Mouse (Mus musculus) forebrain, embryonic 12.5 days (tissue): ENCODE measurements around the gene Gm45837. TPM values are rescaled to one million over a fixed set of nuclear protein-coding genes. Genes with fewer than 3 reads are reported as not detected.
A peak's percentile ranks its signal among the peaks of the same experiment; 100 is the strongest.

Source experiments
- ATAC-seq: fragments of 200-750 bp; cut with Nextera tagmentation; 2 replicates; pipeline ENCODE4 v1.8.0; 2017; ENCODE audit warnings: moderate TSS enrichment; ENCODE audit not compliant: low FRiP score
- H3K27ac ChIP-seq: fragments of 300-500 bp; sonication (generic); 2 replicates; pipeline ENCODE4 v1.5.1; 2016; ENCODE audit warnings: mild to moderate bottlenecking
- H3K27me3 ChIP-seq: fragments of 300-500 bp; sonication (generic); 2 replicates; pipeline ENCODE4 v1.6.1; 2016; ENCODE audit warnings: mild to moderate bottlenecking
- H3K36me3 ChIP-seq: fragments of 300-500 bp; sonication (generic); replicated peaks from 2 replicates; pipeline ENCODE4 v1.6.1; 2016; ENCODE audit warnings: mild to moderate bottlenecking
- H3K4me1 ChIP-seq: fragments of 300-500 bp; sonication (generic); 2 replicates; pipeline ENCODE4 v1.6.1; 2016
- H3K4me2 ChIP-seq: fragments of 300-500 bp; sonication (generic); 2 replicates; pipeline ENCODE4 v1.6.1; 2016; ENCODE audit warnings: mild to moderate bottlenecking, moderate library complexity
- H3K4me3 ChIP-seq: fragments of 300-500 bp; sonication (generic); replicated peaks from 2 replicates; pipeline ENCODE4 v1.5.1; 2016; ENCODE audit warnings: mild to moderate bottlenecking
- H3K9ac ChIP-seq: fragments of 300-500 bp; sonication (generic); 2 replicates; pipeline ENCODE4 v1.6.1; 2016; ENCODE audit warnings: mild to moderate bottlenecking
- H3K9me3 ChIP-seq: fragments of 300-500 bp; sonication (generic); 2 replicates; pipeline ENCODE4 v1.6.1; 2016
- WGBS: fragments of 180-500 bp; shearing (Covaris S2); methylation state at CpG from one replicate; pipeline ENCODE4 v1.1.7; 2016; 5-methylcytosine and 5-hydroxymethylcytosine counted together
- polyA plus RNA-seq: library from polyadenylated mRNA; unstranded; fragments of >200 nt; fragmentation: Nextera tagmentation; extraction: Ambion mirVana; gene quantifications from 2 replicates; pipeline ENCODE4 v1.2.1, GENCODE M21; 2016

Gm45837 gene
- polyA plus RNA-seq, 1 experiment from 2014 or later: not detected

DNA sequence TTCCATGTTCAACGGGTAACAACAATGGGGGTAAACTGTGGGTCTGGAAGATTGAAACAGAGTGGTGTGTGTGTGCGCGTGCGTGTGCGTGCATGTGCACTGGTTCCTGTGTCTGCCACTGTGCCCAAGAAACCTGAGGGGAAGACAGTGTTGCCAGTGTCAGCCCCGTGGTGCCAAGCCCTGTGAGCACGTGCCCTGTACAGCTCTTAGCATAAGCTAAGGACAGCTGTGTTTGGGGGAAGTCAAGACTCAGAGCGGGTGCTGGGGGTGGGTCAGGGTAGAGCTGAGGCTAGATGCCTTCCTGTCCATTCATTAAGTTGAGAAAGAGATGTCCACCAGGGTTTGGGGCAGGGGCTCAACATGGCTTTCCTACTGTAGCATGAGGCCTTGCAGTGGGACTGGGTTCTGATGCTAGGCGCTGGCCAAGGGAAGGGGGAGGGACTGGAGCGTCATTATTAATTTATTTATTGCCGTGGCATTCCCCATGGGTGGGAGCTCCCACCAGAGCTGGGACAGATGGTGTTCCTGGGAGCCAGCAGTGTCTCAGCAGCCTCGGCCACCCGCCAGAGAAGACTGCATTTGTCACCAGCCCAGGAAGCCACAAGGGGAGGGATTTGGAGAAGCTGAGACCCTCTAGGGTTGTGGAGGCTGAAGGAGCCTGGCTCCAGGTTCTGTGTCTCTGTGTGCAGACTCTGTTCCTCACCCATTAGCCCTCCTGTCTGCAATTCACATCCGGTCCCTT, 51.8 kb downstream of the Gm45837 start:
- H3K4me2 ChIP-seq: no peak overlapping the region
- 0 out of 2 replicates have a peak overlapping the region, but pooled peaks have one; percentile 8 for H3K27ac ChIP-seq
- H3K36me3 ChIP-seq: no peaks in the 10 kb centered on the region
- peaks cover 29% of the 10 kb centered on the region for H3K4me1 ChIP-seq
- H3K9me3 ChIP-seq: no peaks in the 10 kb centered on the region
- 79% methylated on average over 14 of the region's 14 CpGs for WGBS
- H3K27me3 ChIP-seq: peaks cover 4% of the 10 kb centered on the region; the same call in 1 of the 2 replicates
- H3K4me3 ChIP-seq: no peak overlapping the region
- ATAC-seq: no peak
- no peak overlapping the region for H3K9ac ChIP-seq

DNA sequence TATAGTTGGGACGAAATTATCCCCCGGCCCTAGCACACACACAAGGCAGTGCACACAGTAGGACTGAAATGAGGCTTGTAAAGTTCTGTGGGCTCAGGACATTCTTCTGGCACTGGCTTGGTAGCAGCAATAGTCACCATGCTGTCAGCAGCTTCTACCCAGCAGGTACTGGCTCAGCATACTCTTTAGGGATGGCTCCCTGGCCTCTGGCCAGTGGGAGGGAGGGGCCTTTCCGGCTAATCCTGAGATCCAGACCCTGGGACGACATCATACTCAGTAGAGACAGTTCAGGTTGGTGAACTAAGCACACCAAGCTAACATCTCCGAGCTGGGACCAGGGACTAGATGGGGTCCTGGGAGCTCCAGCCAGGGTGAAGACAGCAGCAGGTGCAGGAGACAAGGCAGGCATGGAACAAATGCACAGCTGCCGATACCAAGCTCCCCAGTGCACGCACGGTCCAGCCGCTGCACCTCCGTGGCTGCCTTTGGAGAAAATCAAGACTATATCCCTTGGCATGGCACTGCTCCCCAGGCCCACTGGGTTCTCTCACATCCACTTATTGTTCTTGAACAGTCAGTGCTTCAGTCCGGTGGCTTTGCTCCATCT, 53.1 kb downstream of the Gm45837 start:
- Histone ChIP-seq H3K27me3 (no peaks in the 10 kb centered on the region), H3K9me3 (no peaks in the 10 kb centered on the region), H3K36me3 (no peaks in the 10 kb centered on the region), H3K4me2 (no peak overlapping the region), H3K9ac (no peak overlapping the region), H3K4me1 (peaks cover 29% of the 10 kb centered on the region), H3K4me3 (no peak overlapping the region), H3K27ac (no peak overlapping the region)
- no peak for ATAC-seq
- 73% methylated on average over 11 of the region's 11 CpGs for WGBS

DNA sequence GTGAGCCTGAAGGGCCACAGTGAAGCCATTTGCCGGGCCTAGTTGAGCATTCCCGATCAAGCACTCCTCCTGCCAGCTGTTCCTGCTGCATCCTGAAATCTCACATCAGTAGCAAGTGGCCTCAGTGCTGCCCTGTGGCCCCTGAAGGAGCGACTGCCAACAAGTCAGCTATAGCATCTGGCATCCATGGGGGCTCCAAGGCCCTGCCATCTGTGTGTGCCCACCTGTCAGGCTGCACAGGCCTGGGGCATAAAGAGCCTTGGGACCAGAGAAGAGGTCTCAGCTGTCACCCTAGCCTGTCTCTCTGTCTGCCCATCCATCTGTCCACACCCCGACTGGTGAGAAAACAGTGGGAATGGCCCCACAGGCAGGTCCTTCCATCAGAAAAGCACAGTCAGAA, 54.2 kb downstream of the Gm45837 start:
- ATAC-seq: no peak
- Histone ChIP-seq H3K4me3 (no peak overlapping the region), H3K9ac (no peak overlapping the region), H3K4me1 (peaks cover 27% of the 10 kb centered on the region), H3K9me3 (no peaks in the 10 kb centered on the region), H3K27ac (no peak overlapping the region), H3K27me3 (no peaks in the 10 kb centered on the region), H3K36me3 (no peaks in the 10 kb centered on the region), H3K4me2 (no peak overlapping the region)
- WGBS: 82% methylated on average over 4 of the region's 4 CpGs

DNA sequence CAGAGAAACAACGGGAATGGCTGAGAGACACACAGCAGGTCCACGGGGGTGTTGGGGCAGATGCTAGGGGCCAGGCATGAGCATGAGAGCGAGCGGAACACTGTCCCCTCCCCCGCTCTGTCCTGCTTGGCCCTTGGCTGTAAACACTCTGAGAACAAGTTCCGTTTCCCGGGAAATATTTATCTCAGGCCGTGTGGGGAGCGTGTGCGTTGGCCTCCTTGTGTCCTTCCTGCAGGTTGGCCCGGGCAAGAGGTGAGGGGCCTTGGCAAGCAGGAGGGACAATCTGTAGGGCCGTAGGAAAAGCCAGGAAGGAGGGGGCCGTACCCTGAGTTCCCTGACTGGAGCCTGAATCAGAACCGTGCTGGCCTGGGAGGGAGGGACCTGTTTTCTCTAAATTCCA, 54.7 kb downstream of the Gm45837 start:
- Histone ChIP-seq H3K27me3 (no peaks in the 10 kb centered on the region), H3K4me2 (no peak overlapping the region), H3K9me3 (no peaks in the 10 kb centered on the region), H3K9ac (no peak overlapping the region), H3K27ac (no peak overlapping the region), H3K4me3 (no peak overlapping the region), H3K4me1 (peaks cover 23% of the 10 kb centered on the region), H3K36me3 (no peaks in the 10 kb centered on the region)
- ATAC-seq: no peak
- WGBS: 54% methylated on average over 14 of the region's 14 CpGs

DNA sequence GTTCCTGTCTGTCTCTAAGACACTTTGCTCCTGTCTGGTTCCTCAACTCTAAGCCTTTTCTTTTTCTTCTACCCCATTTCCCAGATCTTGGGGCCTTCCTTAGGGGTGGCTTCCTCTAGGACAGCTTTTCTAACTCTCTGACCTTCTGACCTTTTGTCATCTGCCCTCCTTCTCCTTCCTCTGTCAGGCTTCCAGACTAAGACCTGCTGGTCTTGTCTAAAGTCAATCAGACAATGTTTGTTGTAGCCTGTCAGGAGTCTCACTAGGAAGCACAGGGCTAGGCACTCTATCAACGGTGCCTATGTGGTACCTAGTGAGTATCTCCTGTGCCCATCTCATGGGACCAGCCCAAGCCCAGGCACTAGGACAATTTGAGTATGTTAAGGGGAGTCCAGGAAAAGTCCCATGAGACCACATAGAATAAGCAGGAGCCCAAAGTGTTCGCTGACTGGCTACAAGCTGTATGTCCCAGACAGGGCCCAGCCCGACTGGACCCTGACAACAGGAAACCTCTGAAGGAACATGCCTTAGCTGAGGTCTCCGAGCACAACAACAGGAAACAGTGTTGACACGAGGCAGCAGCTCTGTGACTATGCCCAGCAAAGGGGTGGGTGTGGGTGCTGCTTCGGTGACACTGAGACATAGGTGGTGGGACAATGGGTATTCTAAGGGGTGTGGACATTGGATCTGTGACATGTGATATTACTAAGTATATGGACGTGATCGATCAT, 55.3 kb downstream of the Gm45837 start:
- ATAC-seq: no peak
- Histone ChIP-seq H3K9me3 (no peaks in the 10 kb centered on the region), H3K27ac (no peak overlapping the region), H3K9ac (no peak overlapping the region), H3K36me3 (no peaks in the 10 kb centered on the region), H3K27me3 (no peaks in the 10 kb centered on the region), H3K4me3 (no peak overlapping the region), H3K4me2 (no peak overlapping the region), H3K4me1 (peaks cover 20% of the 10 kb centered on the region)
- 91% methylated on average over 8 of the region's 8 CpGs for WGBS

DNA sequence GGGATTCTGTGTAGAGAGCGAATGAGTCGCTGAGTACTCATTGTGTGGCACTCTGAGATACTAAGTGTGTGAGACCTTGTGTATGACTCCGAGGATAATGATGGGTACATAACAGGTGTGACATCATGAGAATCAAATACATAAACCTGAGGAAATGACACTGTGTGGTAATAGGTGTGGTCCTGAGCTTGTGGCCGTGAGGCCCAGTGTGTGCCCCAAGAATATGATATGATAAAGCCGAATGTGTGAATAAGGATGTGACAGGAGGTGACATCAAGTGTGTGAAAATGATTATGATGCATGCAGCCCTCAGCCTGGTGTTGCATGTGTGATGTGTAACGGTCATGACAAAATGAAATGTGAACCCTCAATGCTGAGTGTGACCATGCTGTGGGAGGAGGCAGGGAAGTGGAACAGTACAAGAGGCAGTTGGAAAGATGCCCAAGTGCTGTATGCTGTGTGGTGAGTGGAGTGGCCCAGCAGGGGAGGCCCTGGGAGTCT, 55.9 kb downstream of the Gm45837 start:
- H3K4me3 ChIP-seq: no peak overlapping the region
- H3K27ac ChIP-seq: no peak overlapping the region
- H3K9me3 ChIP-seq: no peaks in the 10 kb centered on the region
- peaks cover 20% of the 10 kb centered on the region for H3K4me1 ChIP-seq
- H3K36me3 ChIP-seq: no peaks in the 10 kb centered on the region
- no peak overlapping the region for H3K9ac ChIP-seq
- no peak overlapping the region for H3K4me2 ChIP-seq
- no peaks in the 10 kb centered on the region for H3K27me3 ChIP-seq
- WGBS: 89% methylated on average over 6 of the region's 6 CpGs
- no peak for ATAC-seq

DNA sequence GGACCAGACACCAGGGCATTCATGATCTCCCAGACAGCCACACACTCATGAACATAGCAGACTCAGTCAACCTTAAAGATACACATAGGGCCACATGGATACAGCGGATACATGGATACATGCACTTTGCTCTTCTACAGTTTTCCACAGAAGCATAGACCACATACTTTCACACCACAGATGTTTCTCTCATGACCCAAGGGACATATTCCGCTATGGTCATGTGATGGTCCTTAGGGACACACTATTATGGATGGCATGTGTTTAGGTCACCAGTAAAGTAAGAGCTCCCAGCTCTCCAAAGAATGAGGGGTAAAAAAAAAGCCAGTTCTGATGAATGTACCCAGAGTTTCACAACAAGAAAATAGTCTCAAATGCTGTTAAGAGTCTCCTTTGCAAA, 60.7 kb downstream of the Gm45837 start:
- H3K9ac ChIP-seq: no peak overlapping the region
- ATAC-seq: no peak
- H3K27me3 ChIP-seq: 0 out of 2 replicates have a peak, but pooled peaks cover 5% of the 10 kb centered on the region
- no peaks in the 10 kb centered on the region for H3K36me3 ChIP-seq
- H3K4me1 ChIP-seq: no peaks in the 10 kb centered on the region
- WGBS: 95% methylated on average over 2 of the region's 2 CpGs
- H3K4me3 ChIP-seq: no peak overlapping the region
- no peaks in the 10 kb centered on the region for H3K9me3 ChIP-seq
- H3K27ac ChIP-seq: no peak overlapping the region
- H3K4me2 ChIP-seq: no peak overlapping the region

DNA sequence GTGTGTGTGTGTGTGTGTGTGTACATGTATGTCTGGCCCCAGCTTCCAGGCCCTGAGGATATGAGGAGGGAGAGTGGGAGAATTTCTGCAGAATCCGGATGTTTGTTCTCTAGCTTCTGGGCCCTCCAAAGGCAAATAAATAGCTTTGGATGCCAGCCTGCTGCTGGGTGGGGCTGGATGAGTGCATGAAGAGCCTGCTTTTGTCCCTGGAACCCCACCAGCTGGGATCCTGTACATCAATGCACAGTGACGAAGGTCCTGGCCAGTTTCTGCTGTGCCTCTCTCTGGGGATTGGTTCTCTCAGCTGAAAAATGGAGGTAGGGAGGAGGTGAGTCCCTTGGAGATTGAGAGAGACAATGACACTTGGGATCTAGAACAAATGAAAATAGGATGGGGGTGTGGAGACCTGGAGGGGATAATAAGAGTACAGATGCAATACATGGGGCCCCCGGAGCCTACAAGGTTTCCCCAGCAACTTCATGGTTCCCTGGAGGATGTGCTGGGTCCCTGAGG, 61.3 kb downstream of the Gm45837 start:
- WGBS: 72% methylated on average over 3 of the region's 3 CpGs
- no peak overlapping the region for H3K27ac ChIP-seq
- ATAC-seq: no peak

DNA sequence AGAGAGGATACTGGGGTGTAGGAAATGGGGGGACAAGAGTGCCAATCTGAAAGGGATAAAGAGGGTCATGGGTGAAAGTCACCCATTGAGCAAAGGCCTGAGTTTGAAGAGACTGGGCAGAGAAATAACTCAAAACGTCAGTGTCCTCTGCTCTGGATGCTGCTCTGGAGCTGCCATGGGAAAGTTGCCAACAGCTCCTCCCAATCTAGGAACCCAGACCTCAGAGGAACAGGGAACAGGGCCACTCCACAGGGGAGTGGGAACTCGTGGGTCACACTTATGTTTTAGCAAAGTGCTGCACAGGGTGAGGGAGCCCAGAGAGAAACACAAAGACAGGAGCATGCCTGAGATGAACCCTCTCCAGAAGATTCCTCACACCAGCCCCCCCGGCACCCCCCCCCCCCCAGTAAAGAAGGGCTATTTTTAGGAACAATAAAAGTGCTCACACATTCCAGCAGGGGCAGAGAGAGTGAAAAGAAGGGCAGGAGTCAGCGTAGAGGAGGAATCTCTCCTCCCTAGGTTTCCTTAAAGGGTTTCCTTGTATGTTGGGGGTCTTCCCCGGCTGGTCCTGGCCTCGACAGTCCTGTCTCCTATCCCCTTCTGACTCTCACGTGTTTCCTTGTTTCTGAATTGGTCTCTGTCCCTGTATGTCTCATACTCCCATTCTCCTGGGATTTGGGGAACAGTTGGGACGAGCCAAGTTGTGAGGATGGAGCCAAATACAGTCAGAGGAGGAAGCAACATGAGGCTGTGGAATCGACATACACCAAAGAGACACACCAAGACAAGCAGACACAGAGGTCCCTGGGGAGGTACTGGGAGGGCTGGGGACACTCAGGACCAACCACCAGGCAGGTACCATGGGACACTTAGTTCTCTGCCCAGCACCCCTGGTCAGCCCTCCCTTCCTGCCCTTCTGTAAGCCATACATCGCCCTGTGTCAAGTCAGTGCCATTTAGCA, 62.2 kb downstream of the Gm45837 start:
- no peaks in the 10 kb centered on the region for H3K4me1 ChIP-seq
- 69% methylated on average over 10 of the region's 10 CpGs for WGBS
- no peak overlapping the region for H3K4me3 ChIP-seq
- H3K36me3 ChIP-seq: no peaks in the 10 kb centered on the region
- H3K9me3 ChIP-seq: no peaks in the 10 kb centered on the region
- H3K27ac ChIP-seq: no peak overlapping the region
- H3K9ac ChIP-seq: no peak overlapping the region
- H3K27me3 ChIP-seq: 0 out of 2 replicates have a peak, but pooled peaks cover 5% of the 10 kb centered on the region
- H3K4me2 ChIP-seq: no peak overlapping the region
- ATAC-seq: no peak

More for the DNA sequence above, 61.3 kb downstream of the Gm45837 start:
- Histone ChIP-seq H3K9ac (no peak overlapping the region), H3K27me3 (0 out of 2 replicates have a peak, but pooled peaks cover 5% of the 10 kb centered on the region), H3K9me3 (no peaks in the 10 kb centered on the region), H3K4me1 (no peaks in the 10 kb centered on the region), H3K4me3 (no peak overlapping the region), H3K36me3 (no peaks in the 10 kb centered on the region), H3K4me2 (no peak overlapping the region)

DNA sequence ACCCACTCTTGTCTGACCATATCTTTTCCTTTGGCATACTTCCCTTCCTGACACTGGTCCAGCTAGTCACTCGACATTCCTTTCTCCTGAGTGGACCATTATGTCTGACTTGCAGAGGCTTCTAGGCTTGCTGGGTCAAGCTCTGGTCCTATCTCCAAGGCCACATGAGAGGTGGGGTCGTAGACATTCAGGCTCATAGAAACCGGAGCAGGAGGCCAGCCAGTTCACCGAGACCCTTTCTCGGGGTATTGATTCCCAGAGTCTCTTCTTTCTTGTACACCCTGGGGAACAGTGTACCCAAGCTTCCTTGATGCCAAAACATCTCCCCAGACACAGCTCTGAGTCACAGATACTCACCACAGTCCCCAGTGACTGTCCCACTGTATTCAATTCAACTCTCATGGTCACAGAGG, 63.7 kb downstream of the Gm45837 start:
- H3K4me3 ChIP-seq: no peak overlapping the region
- H3K27me3 ChIP-seq: 0 out of 2 replicates have a peak, but pooled peaks cover 5% of the 10 kb centered on the region
- no peaks in the 10 kb centered on the region for H3K36me3 ChIP-seq
- no peak overlapping the region for H3K27ac ChIP-seq
- no peak for ATAC-seq
- H3K4me1 ChIP-seq: no peaks in the 10 kb centered on the region
- no peak overlapping the region for H3K9ac ChIP-seq
- no peaks in the 10 kb centered on the region for H3K9me3 ChIP-seq
- no peak overlapping the region for H3K4me2 ChIP-seq
- WGBS: 88% methylated on average over 5 of the region's 5 CpGs

DNA sequence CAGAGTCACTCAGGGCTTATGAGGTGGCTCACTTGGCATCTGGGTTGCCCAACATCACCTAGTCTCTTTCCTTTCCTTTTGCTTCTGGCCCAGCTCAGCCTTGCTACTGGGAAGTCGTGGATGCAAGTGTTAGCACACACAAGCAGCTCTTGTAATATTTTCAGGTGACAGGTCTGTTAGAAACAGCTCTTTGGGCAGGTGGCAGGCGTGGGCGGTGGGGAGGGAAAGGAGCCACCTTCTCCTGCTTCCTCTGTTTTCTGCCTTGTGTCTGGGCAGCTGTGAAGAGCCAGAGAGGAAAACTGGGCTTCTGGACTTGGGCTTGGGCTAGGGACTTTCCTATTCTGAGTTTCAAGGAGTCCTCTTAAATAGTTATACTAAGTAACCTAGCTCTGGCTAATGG, 65.3 kb downstream of the Gm45837 start:
- H3K4me3 ChIP-seq: no peak overlapping the region
- H3K9me3 ChIP-seq: no peaks in the 10 kb centered on the region
- no peak overlapping the region for H3K4me2 ChIP-seq
- 90% methylated on average over 3 of the region's 3 CpGs for WGBS
- H3K27ac ChIP-seq: no peak overlapping the region
- H3K27me3 ChIP-seq: 0 out of 2 replicates have a peak, but pooled peaks cover 5% of the 10 kb centered on the region
- no peak for ATAC-seq
- no peaks in the 10 kb centered on the region for H3K4me1 ChIP-seq
- no peaks in the 10 kb centered on the region for H3K36me3 ChIP-seq
- no peak overlapping the region for H3K9ac ChIP-seq
